Comparison of ENCODE assay signal across 37 mouse cellular contexts in the genomic region with DNA sequence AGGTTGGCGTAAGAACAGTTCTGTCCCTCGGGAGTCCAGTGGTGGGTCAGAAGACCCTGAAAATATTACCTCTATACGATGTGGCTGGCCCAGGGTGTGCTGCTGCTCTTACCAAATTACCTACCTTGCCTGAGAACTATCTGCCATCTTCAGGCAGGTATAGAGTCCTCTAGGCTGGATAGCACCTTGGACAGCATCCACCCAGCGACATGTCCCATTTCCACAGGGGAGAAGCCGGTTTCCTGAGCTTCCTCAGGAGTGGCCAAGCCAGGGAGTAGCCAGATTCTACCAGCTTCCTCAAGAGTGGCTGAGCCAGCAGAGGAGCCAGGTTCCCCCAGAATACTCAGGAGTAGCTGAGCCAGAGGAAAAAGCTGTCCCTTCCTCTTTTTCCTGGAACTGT. TPM values are rescaled to one million over a fixed set of nuclear protein-coding genes. Genes with fewer than 3 reads are reported as not detected.
DNase-seq lines count a peak whose midpoint lies in the region; ATAC-seq and TF ChIP-seq lines count a peak whose summit lies in the region.
"Had no signal": no experiment of that assay in that cellular context is flagged by ENCODE, and none has a peak within 500 bp of the region (broad histone marks: within the 10 kb centered on the region; RNA-seq: fewer than 3 reads in every experiment).

No protein-coding gene starts in this region.

- no peak for TF ChIP-seq POLR2A in myocyte (IDR thresholded peaks at IDR 0.05; ENCODE audit: insufficient read length, low read depth)

- no peak overlapping the region for H3K9ac ChIP-seq in kidney, embryonic 16.5 days (replicated peaks; ENCODE audit: low read length)
- H3K9ac ChIP-seq in midbrain, embryonic 12.5 days (replicated peaks) = no peak overlapping the region; the same call in 1 of the 2 replicates
- H3K9ac ChIP-seq in midbrain, postnatal 0 days (replicated peaks; ENCODE audit: low read length, poor library complexity, severe bottlenecking) = no peak overlapping the region
- H3K9ac ChIP-seq: forebrain, postnatal 0 days; heart, embryonic 13.5 days; intestine, embryonic 15.5 days; limb, embryonic 13.5 days; liver, embryonic 12.5 days; liver, postnatal 0 days had no signal

- WGBS in kidney, embryonic 16.5 days = 55% methylated on average over 5 of the region's 5 CpGs
- WGBS in midbrain, embryonic 12.5 days = 81% methylated on average over 5 of the region's 5 CpGs
- WGBS in midbrain, postnatal 0 days = 75% methylated on average over 5 of the region's 5 CpGs

- no peak overlapping the region for H3K27ac ChIP-seq in kidney, embryonic 16.5 days (ENCODE audit: low read length)
- H3K27ac ChIP-seq in midbrain, embryonic 12.5 days (replicated peaks) = 0 out of 2 replicates have a peak overlapping the region, but pooled peaks have one; percentile 8
- H3K27ac ChIP-seq in midbrain, postnatal 0 days (ENCODE audit: low read depth, low read length) = no peak overlapping the region
- H3K27ac ChIP-seq: heart, embryonic 13.5 days; intestine, embryonic 15.5 days; layer of hippocampus, adult 2 months; left cerebral cortex, adult 2 months; limb, embryonic 13.5 days; liver, embryonic 12.5 days had no signal

- no peak for ATAC-seq in kidney, embryonic 16.5 days (ENCODE audit: low FRiP score, low TSS enrichment)
- no peak for ATAC-seq in midbrain, embryonic 12.5 days (ENCODE audit: low FRiP score, low read depth)
- no peak for ATAC-seq in midbrain, postnatal 0 days (ENCODE audit: low FRiP score)
- ATAC-seq: forebrain, postnatal 0 days; hindbrain, embryonic 16.5 days; intestine, embryonic 15.5 days; liver, embryonic 12.5 days; liver, postnatal 0 days; lung, postnatal 0 days; Patski had no signal

- DNase-seq in cerebellum, adult 11-12 months = peak; percentile 17
- no peak for DNase-seq in cerebellum, postnatal 36 days
- DNase-seq in kidney, postnatal 10 days = peak; percentile 27
- no peak for DNase-seq in midbrain, postnatal 0 days (ENCODE audit: low spot score)
- DNase-seq in lung, postnatal 25 days (ENCODE audit: low spot score) = no peak
- DNase-seq: adrenal gland, postnatal 25 days; cerebellum, adult 18-20 months; cerebellum, postnatal 10 days; forebrain, postnatal 0 days; heart, postnatal 10 days; kidney, adult 9 months; liver, postnatal 0 days; right cerebral cortex, postnatal 4 days; thymus, adult 2 months; thymus, postnatal 36 days had no signal

- no peaks in the 10 kb centered on the region for H3K36me3 ChIP-seq in kidney, embryonic 16.5 days (ENCODE audit: insufficient read depth, low read length)
- peaks cover 26% of the 10 kb centered on the region for H3K36me3 ChIP-seq in midbrain, embryonic 12.5 days
- H3K36me3 ChIP-seq in midbrain, postnatal 0 days (ENCODE audit: insufficient read depth, low read length) = no peaks in the 10 kb centered on the region
- no peaks in the 10 kb centered on the region for H3K36me3 ChIP-seq in myocyte (ENCODE audit: control insufficient read depth, insufficient read depth)
- H3K36me3 ChIP-seq: G1E; heart, embryonic 13.5 days; intestine, embryonic 15.5 days; limb, embryonic 13.5 days; liver, embryonic 12.5 days had no signal

- no peak overlapping the region for H3ac ChIP-seq in myocyte (ENCODE audit: control insufficient read depth, insufficient read length)

- peaks cover 7% of the 10 kb centered on the region for H3K4me1 ChIP-seq in kidney, embryonic 16.5 days (ENCODE audit: insufficient read depth, low read length)
- H3K4me1 ChIP-seq in midbrain, embryonic 12.5 days = peaks cover 57% of the 10 kb centered on the region
- H3K4me1 ChIP-seq in midbrain, postnatal 0 days (ENCODE audit: insufficient read depth, low read length) = peaks cover 20% of the 10 kb centered on the region
- H3K4me1 ChIP-seq: heart, embryonic 13.5 days; limb, embryonic 13.5 days; liver, embryonic 12.5 days had no signal

- H3K4me3 ChIP-seq in kidney, embryonic 16.5 days (ENCODE audit: low read length) = no peak overlapping the region
- H3K4me3 ChIP-seq in midbrain, embryonic 12.5 days = no peak overlapping the region
- H3K4me3 ChIP-seq in midbrain, postnatal 0 days (ENCODE audit: low read depth, low read length) = no peak overlapping the region
- no peak overlapping the region for H3K4me3 ChIP-seq in myocyte
- H3K4me3 ChIP-seq: heart, embryonic 13.5 days; intestine, embryonic 15.5 days; layer of hippocampus, adult 2 months; left cerebral cortex, adult 2 months; limb, embryonic 13.5 days; liver, embryonic 12.5 days had no signal

- H3K27me3 ChIP-seq in kidney, embryonic 16.5 days (ENCODE audit: insufficient read depth, low read length) = peaks cover 33% of the 10 kb centered on the region
- no peaks in the 10 kb centered on the region for H3K27me3 ChIP-seq in midbrain, embryonic 12.5 days
- H3K27me3 ChIP-seq in midbrain, postnatal 0 days (ENCODE audit: insufficient read depth, low read length) = no peaks in the 10 kb centered on the region
- H3K27me3 ChIP-seq in myocyte (ENCODE audit: control insufficient read depth, insufficient read depth, insufficient read length) = peaks cover 47% of the 10 kb centered on the region

- H3K4me2 ChIP-seq in kidney, embryonic 16.5 days (replicated peaks; ENCODE audit: low read depth, low read length) = no peak overlapping the region
- H3K4me2 ChIP-seq in midbrain, embryonic 12.5 days (replicated peaks) = peak overlapping the region; percentile 18; the same call in 1 of the 2 replicates
- no peak overlapping the region for H3K4me2 ChIP-seq in midbrain, postnatal 0 days (ENCODE audit: low read depth, low read length, poor library complexity, severe bottlenecking)
- no peak overlapping the region for H3K4me2 ChIP-seq in myocyte (ENCODE audit: low read depth)
- H3K4me2 ChIP-seq: heart, embryonic 13.5 days; intestine, embryonic 15.5 days; limb, embryonic 13.5 days; liver, embryonic 12.5 days had no signal

- TF ChIP-seq CTCF in midbrain, postnatal 0 days (IDR thresholded peaks at IDR 0.05) = no peak

- H3K9me3 ChIP-seq in kidney, embryonic 16.5 days (ENCODE audit: low read length) = no peaks in the 10 kb centered on the region
- no peaks in the 10 kb centered on the region for H3K9me3 ChIP-seq in midbrain, embryonic 12.5 days
- no peaks in the 10 kb centered on the region for H3K9me3 ChIP-seq in midbrain, postnatal 0 days (ENCODE audit: low read length)
- H3K9me3 ChIP-seq: heart, embryonic 13.5 days; intestine, embryonic 15.5 days; limb, embryonic 13.5 days; liver, embryonic 12.5 days had no signal

- H3K79me2 ChIP-seq in myocyte (ENCODE audit: control insufficient read depth, insufficient read depth) = no peaks in the 10 kb centered on the region

TF ChIP-seq in myocyte, 11 proteins besides CTCF, POLR2A, EP300 and RAD21:
- TF ChIP-seq REST (IDR thresholded peaks at IDR 0.05; ENCODE audit: insufficient read depth, insufficient read length) = peak; percentile 64
- no peak for TF ChIP-seq TCF3 (IDR thresholded peaks at IDR 0.05; ENCODE audit: insufficient read length, low read depth)

RNA-seq across cellular contexts. Expression of a gene that starts 35.5 kb away (rescaled TPM):
- 16.0 and 27.1 TPM in 2 replicates for polyA plus RNA-seq in kidney, embryonic 16.5 days (2015; fragmentation: Nextera tagmentation; extraction: Ambion mirVana)
- polyA plus RNA-seq in midbrain, embryonic 12.5 days (2016; fragmentation: Nextera tagmentation; extraction: Ambion mirVana) = 65.2 and 67.2 TPM in 2 replicates
- total RNA-seq in midbrain, postnatal 0 days (2014; rRNA removed) = 32.2 and 38.9 TPM in 2 replicates
- 50.1 and 56.6 TPM in 2 replicates for polyA plus RNA-seq in midbrain, postnatal 0 days (2015; fragmentation: Nextera tagmentation; extraction: Ambion mirVana)
- polyA plus RNA-seq in myocyte (2012; fragmentation: generic; extraction: Trizol) = 34.5 TPM

RNA-seq across cellular contexts. Expression of a gene that starts 43.6 kb away (rescaled TPM):
- not detected in 2 replicates for polyA plus RNA-seq in kidney, embryonic 16.5 days (2015; fragmentation: Nextera tagmentation; extraction: Ambion mirVana)
- 0.36 and 0.67 TPM in 2 replicates for polyA plus RNA-seq in midbrain, embryonic 12.5 days (2016; fragmentation: Nextera tagmentation; extraction: Ambion mirVana)
- total RNA-seq in midbrain, postnatal 0 days (2014; rRNA removed) = not detected in 2 replicates
- 0.10 and 0.28 TPM in 2 replicates for polyA plus RNA-seq in midbrain, postnatal 0 days (2015; fragmentation: Nextera tagmentation; extraction: Ambion mirVana)
- not detected for polyA plus RNA-seq in myocyte (2012; fragmentation: generic; extraction: Trizol)
- total RNA-seq: adrenal gland, adult 18-20 months; adrenal gland, postnatal 25 days; CH12.LX; forebrain, postnatal 0 days; G1E; gastrocnemius, adult 8-10 months; heart, adult 8-10 months; heart, postnatal 10 days; layer of hippocampus, adult 2 months; layer of hippocampus, postnatal 14 days; left cerebral cortex, postnatal 25 days; neutrophil, adult 5-6 weeks had no signal
- polyA plus RNA-seq: C2C12; G1E; intestine, embryonic 15.5 days; limb, embryonic 13.5 days; liver, embryonic 12.5 days; liver, postnatal 0 days; lung, postnatal 0 days; Patski; spleen, adult 2 months had no signal

Comparison
In these comparisons a context has a peak if more than half of its experiments do, and no peak if none do; other contexts are left out.
1. DNase-seq: peak in cerebellum, adult 11-12 months (single experiment) and kidney, postnatal 10 days (single experiment); none in cerebellum, postnatal 36 days (0 of 2), midbrain, postnatal 0 days (single experiment) and lung, postnatal 25 days (single experiment).